Mouse (Mus musculus) macrophage (primary cell): ENCODE results near the gene C130050O18Rik. TPM values are rescaled to one million over a fixed set of nuclear protein-coding genes. Genes with fewer than 3 reads are reported as not detected.
A peak's percentile ranks its signal among the peaks of the same experiment; 100 is the strongest.

ENCODE experiments used
- H3K27ac ChIP-seq: fragments of 350-480 bp; formaldehyde crosslinking; 2 replicates; pipeline ENCODE4 v1.9.0; 2021
- H3K36me3 ChIP-seq: fragments of 350-480 bp; formaldehyde crosslinking; 2 replicates; pipeline ENCODE4 v1.9.0; 2021; ENCODE audit errors: inconsistent target
- H3K4me3 ChIP-seq: fragments of 350-480 bp; formaldehyde crosslinking; 2 replicates; pipeline ENCODE4 v1.9.0; 2021; ENCODE audit errors: inconsistent target
- H3K79me2 ChIP-seq: fragments of 350-480 bp; formaldehyde crosslinking; 2 replicates; pipeline ENCODE4 v1.9.0; 2021; ENCODE audit errors: inconsistent target
- WGBS: methylation state at CpG from one replicate; pipeline ENCODE4 v1.1.7; 2026; ENCODE audit warnings: inconsistent platforms; ENCODE audit not compliant: missing documents; 5-methylcytosine and 5-hydroxymethylcytosine counted together
- polyA plus RNA-seq: library from polyadenylated mRNA; stranded (reverse); fragments of 250-400 nt; gene quantifications from 3 replicates; pipeline ENCODE4 v1.2.4, GENCODE M21; 2018; ENCODE audit warnings: inconsistent platforms

C130050O18Rik gene
- polyA plus RNA-seq, 1 experiment from 2014 or later, result 3.5 TPM

DNA sequence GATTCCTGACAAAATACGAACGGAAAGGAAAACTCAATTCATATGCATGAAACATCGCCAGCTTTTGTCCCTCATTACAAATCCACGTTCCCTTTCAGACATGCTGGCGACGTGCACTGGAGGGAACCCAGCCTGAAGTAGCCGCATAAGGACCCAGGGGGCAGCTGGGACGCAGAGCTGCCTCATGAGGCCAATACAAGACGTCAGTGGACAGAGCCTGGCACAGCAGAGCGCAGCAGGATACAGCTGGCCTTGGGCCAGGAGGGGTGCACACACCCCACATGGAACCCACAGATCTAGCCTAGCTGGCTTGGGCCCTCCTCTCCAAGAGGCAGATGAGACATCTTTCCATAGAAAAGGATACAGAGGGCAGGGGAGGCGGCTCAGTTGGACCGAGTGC, 33.4 kb downstream of the C130050O18Rik start:
- Histone ChIP-seq H3K27ac (peak overlapping the region; percentile 82), H3K79me2 (no peaks in the 10 kb centered on the region; the same call in 1 of the 2 replicates), H3K4me3 (no peak overlapping the region), H3K36me3 (no peaks in the 10 kb centered on the region)
- WGBS, result 79% methylated on average over 12 of the region's 12 CpGs

DNA sequence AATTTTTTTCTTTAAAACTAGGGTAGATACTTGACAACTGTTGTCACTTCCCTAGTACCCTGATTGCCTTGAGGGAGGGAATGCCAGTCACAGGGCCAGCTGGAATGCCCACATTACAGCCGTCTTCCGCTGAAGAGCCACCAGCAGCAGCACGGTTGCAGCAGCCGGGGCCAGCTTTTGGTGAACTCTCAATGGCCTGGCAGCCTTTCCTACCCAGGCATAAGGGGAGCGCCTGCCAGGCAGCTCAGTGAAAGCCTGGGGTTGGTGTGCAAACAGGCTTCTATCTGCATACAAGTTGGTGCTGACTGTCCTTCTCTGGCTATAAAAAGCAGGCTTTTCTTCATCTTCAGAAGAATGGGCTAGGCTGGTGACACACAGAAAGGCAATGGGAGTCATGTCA, 35.4 kb downstream of the C130050O18Rik start:
- no peaks in the 10 kb centered on the region for H3K36me3 ChIP-seq
- H3K79me2 ChIP-seq, result no peaks in the 10 kb centered on the region; the same call in 1 of the 2 replicates
- H3K27ac ChIP-seq, result no peak overlapping the region
- no peak overlapping the region for H3K4me3 ChIP-seq
- 85% methylated on average over 5 of the region's 5 CpGs for WGBS

DNA sequence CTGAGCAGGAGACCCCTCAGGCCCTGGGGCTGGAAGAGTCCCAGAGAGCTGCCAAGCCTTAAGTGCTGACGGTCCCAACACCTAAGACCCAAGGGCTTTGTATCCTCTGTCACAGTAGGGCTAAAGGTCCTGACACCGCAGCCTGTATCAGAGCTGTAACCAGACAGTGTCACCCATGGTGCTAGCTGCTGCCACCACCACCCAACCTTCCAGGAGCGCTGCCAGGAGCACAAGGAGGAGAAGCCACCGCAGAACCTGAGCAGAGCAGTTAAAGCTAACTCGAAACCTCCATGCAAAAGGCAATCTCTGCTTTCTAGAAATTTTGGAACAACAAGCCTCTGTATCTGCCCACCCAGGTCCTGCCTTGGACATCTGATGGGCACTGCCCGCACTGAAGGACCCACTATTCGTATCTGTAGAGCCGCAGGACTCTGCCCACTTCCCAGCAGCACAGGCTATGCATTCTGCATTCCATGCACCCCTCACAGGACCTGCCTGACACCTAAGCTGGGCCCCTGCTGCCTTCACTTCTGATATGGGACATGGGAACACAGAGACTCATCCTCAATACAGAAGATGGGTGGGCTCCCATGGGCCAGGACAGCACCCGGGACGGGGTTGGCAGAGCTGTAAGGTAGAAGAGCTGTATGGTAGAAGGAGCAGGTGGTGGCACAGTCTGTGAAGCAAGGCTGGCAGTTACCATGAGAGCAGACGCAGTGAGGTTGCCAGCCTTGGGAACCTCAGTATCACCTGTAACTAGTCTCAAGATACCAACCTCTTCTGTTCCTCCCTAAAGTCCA, 36.0 kb downstream of the C130050O18Rik start:
- H3K79me2 ChIP-seq, result no peaks in the 10 kb centered on the region; the same call in 1 of the 2 replicates
- H3K27ac ChIP-seq, result no peak overlapping the region
- no peaks in the 10 kb centered on the region for H3K36me3 ChIP-seq
- 91% methylated on average over 8 of the region's 11 CpGs for WGBS
- no peak overlapping the region for H3K4me3 ChIP-seq

DNA sequence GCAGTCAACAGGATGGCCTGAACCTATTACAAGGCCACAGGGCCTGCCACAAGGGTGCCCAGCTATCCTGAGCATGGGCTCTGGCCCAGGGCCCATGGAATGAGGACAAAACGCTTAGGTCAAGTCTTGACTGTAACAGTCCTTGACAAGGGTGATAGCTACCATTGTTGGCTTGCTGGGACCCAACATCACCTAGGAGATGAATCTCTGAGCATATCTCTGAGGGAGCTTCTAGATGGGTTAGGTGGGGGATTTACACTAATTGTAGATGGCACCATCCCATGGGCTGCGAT, 36.6 kb downstream of the C130050O18Rik start:
- Histone ChIP-seq H3K36me3 (no peaks in the 10 kb centered on the region), H3K27ac (no peak overlapping the region), H3K4me3 (no peak overlapping the region), H3K79me2 (no peaks in the 10 kb centered on the region; the same call in 1 of the 2 replicates)
- 100% methylated on average over 2 of the region's 2 CpGs for WGBS

DNA sequence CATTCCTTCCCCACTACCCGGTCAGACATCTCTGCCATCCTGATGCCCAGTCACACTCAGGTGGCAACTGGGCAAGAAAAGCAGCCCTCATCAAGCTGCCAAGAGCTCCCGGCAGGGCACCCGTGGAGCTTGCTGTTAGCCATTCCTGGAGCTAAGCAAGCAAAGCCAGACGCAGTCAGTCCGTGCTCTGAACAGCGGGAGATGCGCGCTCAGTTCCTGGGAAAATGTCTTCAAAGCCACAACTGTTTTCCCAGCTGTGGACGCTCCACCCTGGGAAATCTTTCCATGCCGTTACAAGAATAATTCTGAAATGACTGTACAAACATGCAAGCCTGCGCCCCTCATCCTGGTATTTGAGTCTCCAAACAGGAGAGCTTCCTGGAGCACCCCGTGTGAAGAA, 37.3 kb downstream of the C130050O18Rik start:
- Histone ChIP-seq H3K4me3 (no peak overlapping the region), H3K79me2 (no peaks in the 10 kb centered on the region; the same call in 1 of the 2 replicates), H3K27ac (no peak overlapping the region), H3K36me3 (no peaks in the 10 kb centered on the region)
- WGBS, result 93% methylated on average over 12 of the region's 12 CpGs

DNA sequence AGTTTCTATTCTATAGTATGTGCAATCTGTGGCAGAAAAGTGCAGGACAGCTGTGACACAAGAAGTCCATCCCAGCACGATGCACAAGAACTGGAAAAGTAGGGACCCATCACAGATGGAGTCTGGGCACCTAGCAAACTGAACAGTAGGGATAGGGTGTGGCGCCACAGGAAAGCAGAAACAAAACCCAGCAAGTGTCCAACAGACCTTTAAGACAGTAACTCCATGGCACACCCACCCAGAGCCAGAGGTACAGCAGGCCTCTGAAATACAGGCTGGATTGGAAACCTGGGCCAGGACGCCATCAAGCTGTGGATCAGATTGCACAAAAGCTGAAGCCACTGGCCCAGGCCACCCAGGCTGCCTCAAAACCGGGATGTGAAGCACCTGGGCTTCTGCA, 37.9 kb downstream of the C130050O18Rik start:
- Histone ChIP-seq H3K36me3 (no peaks in the 10 kb centered on the region), H3K4me3 (no peak overlapping the region), H3K27ac (no peak overlapping the region), H3K79me2 (no peaks in the 10 kb centered on the region; the same call in 1 of the 2 replicates)
- WGBS, result 84% methylated on average over 4 of the region's 4 CpGs

DNA sequence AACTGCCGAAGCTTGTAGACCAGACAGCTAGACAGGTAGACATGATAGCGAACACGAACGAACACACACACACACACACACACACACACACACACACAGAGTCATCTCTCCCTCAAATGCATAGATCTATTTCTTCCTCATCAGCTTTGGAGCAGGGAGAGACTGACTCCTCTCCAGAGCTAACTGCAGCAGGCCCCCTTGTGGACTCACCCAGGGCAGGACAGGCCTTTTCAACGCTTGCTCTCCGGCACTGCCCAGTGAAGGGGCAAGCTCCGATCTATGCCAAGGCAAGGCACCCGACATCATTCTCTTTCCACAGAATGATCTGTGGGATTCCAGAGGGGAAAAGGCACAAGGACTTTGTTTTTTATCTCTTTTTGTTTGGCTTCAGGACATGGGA, 40.2 kb downstream of the C130050O18Rik start:
- H3K36me3 ChIP-seq, result no peaks in the 10 kb centered on the region

DNA sequence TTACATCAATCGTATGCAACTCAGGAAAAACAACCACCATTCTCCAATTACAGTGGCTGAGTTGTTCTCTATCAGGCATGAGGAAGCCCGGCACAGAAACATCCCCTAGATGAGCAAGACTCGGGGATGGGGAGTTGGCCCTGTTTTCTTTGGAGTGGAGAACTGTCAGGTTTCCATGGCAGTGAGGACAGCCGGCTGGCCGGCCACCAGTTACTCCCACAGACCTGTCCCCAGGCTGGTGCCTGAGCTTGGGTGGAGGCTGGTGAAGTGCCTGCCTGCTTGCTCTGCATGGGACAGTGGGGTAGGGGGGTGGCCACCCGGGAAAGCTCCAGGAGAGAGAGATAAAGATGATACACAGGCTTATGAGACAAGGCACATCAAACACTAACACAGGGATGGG, 42.9 kb downstream of the C130050O18Rik start:
- Histone ChIP-seq H3K79me2 (no peaks in the 10 kb centered on the region), H3K36me3 (no peaks in the 10 kb centered on the region), H3K27ac (no peak overlapping the region), H3K4me3 (no peak overlapping the region)
- 83% methylated on average over 6 of the region's 6 CpGs for WGBS

More for the DNA sequence above, 40.2 kb downstream of the C130050O18Rik start:
- Histone ChIP-seq H3K27ac (no peak overlapping the region), H3K4me3 (no peak overlapping the region), H3K79me2 (no peaks in the 10 kb centered on the region)
- 95% methylated on average over 8 of the region's 8 CpGs for WGBS

DNA sequence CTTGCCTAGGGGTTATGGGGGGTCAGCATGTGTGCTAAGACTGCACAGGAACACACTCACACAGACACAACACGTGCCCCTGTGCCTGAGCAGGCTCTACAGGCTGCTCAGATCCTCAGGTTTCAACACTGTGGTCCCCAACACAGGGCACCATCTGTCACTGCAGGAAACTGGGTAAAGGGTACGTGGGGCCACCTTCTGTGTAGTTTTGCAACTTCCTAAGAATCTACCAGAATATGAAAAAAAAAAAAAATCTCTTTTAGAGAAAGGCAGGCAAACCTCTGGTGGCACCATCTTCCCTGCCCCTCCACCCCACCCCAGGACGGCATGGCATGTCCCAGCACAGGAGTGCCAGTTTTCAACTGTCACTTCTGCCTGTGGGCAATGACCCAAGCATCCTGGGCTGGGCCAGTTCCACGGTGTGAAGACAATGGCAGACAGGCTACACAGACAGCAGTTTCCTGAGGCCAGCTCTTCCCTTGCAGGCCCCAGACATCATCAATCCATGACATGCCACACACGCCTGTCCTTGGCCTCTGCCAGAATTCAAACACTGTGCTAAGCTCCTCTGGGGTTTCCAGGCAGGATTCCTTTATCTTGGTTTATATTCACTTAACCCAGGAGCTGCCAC, 44.2 kb downstream of the C130050O18Rik start:
- WGBS, result 28% methylated on average over 5 of the region's 5 CpGs
- Histone ChIP-seq H3K36me3 (no peaks in the 10 kb centered on the region), H3K27ac (no peak overlapping the region), H3K79me2 (no peaks in the 10 kb centered on the region), H3K4me3 (no peak overlapping the region)

DNA sequence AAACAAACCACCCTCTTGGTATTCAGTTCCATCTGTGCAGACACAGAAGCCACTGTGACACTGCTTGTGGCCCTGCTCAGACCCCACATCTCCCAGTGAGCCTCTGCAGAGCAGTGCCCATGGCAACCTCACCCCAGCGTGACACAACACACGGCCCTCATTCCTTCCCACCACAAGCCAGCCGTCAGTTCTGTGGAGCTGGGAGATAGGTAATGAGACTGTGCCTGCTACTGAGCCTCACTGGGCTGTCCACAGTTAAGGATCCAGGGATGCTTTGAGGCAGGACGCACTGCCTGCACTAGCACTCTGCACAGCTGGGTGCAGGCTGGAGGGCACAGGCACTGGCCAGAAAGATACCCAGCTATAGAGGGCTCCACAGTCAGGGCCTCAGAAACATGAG, 44.8 kb downstream of the C130050O18Rik start:
- no peak overlapping the region for H3K27ac ChIP-seq
- WGBS, result 57% methylated on average over 4 of the region's 4 CpGs
- H3K79me2 ChIP-seq, result no peaks in the 10 kb centered on the region
- H3K4me3 ChIP-seq, result no peak overlapping the region
- no peaks in the 10 kb centered on the region for H3K36me3 ChIP-seq

DNA sequence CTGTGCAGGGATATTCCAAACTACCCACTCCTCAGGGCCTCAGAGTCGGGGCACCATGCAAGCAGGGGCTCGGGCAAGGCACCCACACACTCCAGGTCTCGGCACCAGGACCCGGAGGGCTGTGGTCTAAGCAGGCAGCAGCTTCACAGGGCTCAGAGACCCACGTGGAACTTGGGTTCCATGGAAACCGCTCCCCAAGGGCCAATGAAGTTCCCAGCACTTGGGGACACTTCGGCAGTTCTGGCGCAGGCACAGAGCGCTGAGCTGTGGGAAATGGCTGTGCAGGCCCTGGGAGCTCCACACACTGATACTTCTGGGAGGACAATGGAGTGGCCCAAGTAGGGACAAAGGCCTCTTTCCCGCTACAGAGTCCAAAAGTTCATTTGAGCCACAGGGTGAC, 48.0 kb downstream of the C130050O18Rik start:
- H3K79me2 ChIP-seq, result no peaks in the 10 kb centered on the region
- H3K27ac ChIP-seq, result no peak overlapping the region
- 81% methylated on average over 10 of the region's 10 CpGs for WGBS
- H3K4me3 ChIP-seq, result no peak overlapping the region
- no peaks in the 10 kb centered on the region for H3K36me3 ChIP-seq

DNA sequence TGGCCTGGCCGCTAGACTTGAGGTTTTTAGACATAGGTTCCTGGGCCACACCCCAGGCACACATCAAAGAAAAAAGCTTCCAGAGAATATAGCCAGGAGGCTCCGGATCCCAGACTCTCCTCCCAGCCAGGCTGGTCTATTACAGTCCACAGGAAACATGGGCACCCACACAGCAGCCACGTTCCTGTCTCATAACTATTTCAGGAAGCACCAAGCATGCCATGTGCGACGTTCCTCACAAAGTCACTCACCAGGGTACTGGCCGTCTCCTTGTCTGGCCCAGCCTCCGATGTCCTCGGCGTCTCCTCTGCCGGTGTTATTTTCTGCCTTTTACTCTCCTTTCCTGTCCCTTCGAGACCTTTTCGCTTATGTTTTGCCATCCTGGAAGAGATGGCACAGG, 50.1 kb downstream of the C130050O18Rik start:
- WGBS, result 70% methylated on average over 12 of the region's 12 CpGs
- no peak overlapping the region for H3K4me3 ChIP-seq
- peaks cover 4% of the 10 kb centered on the region; the same call in 1 of the 2 replicates for H3K79me2 ChIP-seq
- no peaks in the 10 kb centered on the region for H3K36me3 ChIP-seq
- H3K27ac ChIP-seq, result no peak overlapping the region

DNA sequence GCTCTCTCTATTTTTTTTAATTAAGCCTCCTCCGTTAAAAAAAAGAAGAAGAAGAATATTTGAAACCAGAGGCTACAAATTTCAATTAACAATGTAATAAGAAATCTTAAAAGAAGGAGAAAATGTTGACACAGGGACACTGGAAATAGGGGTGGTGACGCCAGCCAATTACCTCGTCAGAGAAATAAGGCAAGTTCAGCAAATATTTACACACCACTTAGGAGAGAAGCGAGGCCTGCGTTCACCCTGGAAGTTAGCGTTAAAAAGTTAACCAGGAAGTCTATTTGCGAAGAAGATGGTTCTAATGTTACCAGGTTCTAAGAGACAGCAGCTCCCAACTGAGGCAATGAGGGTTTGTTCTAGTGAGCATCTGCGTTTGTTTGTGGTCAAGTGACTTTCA, 52.2 kb downstream of the C130050O18Rik start:
- H3K4me3 ChIP-seq, result no peak overlapping the region
- WGBS, result 75% methylated on average over 8 of the region's 8 CpGs
- peaks cover 4% of the 10 kb centered on the region; the same call in 1 of the 2 replicates for H3K79me2 ChIP-seq
- H3K36me3 ChIP-seq, result no peaks in the 10 kb centered on the region
- peak overlapping the region; percentile 18 for H3K27ac ChIP-seq

DNA sequence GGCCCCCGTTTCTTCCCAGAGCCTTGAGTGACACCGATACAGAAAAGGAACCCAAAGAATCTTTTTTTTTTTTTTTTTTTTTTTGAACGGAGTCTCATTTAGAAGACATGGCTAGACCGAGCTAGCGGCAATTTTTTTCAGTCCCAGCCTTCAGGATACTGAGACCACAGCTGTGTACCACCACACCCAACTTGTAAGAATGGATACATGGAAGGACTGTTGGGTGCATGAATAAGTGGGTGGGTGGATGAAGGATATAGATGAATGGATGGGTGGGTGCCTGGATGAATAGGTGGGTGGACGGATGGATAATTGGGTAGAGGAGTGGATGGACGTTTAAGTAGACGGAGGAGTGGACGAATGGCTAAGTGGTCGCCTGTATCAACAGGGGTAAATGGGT, 54.9 kb downstream of the C130050O18Rik start:
- Histone ChIP-seq H3K27ac (no peak overlapping the region), H3K4me3 (peak overlapping the region; percentile 54), H3K79me2 (peaks cover 4% of the 10 kb centered on the region; the same call in 1 of the 2 replicates), H3K36me3 (no peaks in the 10 kb centered on the region)
- 0% methylated on average over 8 of the region's 10 CpGs for WGBS

DNA sequence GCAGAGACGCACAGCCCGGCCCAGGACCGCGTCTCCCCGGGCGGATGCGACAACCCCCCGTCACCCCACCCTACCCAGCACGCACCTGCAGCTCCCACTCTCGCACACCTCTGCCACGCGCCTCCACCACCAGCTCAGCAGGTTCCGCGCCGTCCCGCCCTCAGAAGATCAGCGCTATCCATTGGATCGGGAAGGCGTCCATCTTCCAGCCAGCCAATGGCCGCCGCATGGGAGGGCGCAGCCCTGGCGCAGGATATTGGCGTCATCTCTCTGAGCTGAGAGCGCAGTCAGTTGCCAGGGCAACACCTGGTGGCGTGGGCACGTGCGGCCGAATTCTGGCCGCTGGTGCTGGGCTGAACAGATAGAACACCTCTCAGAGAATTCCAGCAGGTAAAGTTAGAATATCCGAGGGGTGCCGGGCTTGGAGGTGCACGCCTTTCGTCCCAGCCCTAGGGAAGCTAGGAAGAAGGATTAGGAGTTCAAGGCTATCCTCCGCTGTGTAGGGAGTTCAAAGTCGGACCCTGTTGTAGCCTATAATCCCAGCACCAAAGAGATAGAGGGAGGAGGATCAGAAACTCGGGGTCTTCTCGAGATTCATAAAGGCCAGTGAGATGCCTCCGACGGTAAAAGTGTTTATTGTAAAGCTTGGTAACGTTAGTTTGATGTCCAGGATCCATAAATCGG, 55.4 kb downstream of the C130050O18Rik start, which contains the start of gene 3110082I17Rik:
Gene 3110082I17Rik, minus strand, starts transcription at position 144 of the 684 bp plus-strand sequence.
- Histone ChIP-seq H3K27ac (no peak within 1 kb of the TSS), H3K4me3 (peak within 1 kb of the TSS; percentile 54), H3K79me2 (peaks cover 4% of the 10 kb centered on the region; the same call in 1 of the 2 replicates), H3K36me3 (no peaks in the 10 kb centered on the region)
- 9% methylated on average over 39 of the region's 42 CpGs for WGBS
